In the genomic region with DNA sequence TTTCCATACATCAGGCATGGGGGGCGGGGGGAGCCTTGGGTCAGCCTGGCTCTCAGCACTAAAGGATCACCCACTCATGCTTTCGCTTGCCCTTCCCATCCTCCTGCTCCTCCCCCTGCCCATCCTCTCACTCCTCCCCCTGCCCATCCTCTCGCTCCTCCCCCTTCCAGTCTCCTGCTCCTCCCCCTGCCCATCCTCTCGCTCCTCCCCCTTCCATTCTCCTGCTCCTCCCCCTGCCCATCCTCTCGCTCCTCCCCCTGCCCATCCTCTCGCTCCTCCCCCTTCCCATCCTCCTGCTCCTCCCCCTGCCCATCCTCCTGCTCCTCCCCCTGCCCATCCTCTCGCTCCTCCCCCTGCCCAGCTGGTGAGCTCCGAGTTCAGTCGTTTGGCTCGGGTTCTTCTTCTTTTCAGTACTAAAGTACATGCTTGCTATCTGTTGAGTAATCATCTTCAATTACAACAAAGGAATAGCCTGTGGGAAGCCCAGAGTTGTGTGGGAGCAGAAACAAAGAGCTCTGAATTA, we compare ENCODE assay signal across 7 mouse cellular contexts. TPM values are rescaled to one million over a fixed set of nuclear protein-coding genes. Genes with fewer than 3 reads are reported as not detected.
DNase-seq lines count a peak whose midpoint lies in the region; ATAC-seq and TF ChIP-seq lines count a peak whose summit lies in the region.

No protein-coding gene starts in this region.

- H3K36me3 ChIP-seq in hindbrain, embryonic 14.5 days (replicated peaks; ENCODE audit: control insufficient read depth, insufficient read depth), result no peaks in the 10 kb centered on the region
- H3K36me3 ChIP-seq in limb, embryonic 11.5 days (ENCODE audit: control insufficient read depth, insufficient read depth, low read length), result no peaks in the 10 kb centered on the region
- no peaks in the 10 kb centered on the region for H3K36me3 ChIP-seq in midbrain, embryonic 11.5 days (ENCODE audit: control insufficient read depth, insufficient read depth, low read length)

- H3K4me3 ChIP-seq in gastrocnemius, adult 2 months, result peak overlapping the region; percentile 63
- H3K4me3 ChIP-seq in hindbrain, embryonic 14.5 days (replicated peaks; ENCODE audit: low read length), result no peak overlapping the region
- no peak overlapping the region for H3K4me3 ChIP-seq in limb, embryonic 11.5 days (ENCODE audit: low read depth, low read length)
- H3K4me3 ChIP-seq in midbrain, embryonic 11.5 days (ENCODE audit: low read depth, low read length), result no peak overlapping the region

- peak overlapping the region; percentile 36 for H3K4me2 ChIP-seq in hindbrain, embryonic 14.5 days (replicated peaks)
- peak overlapping the region; percentile 17; the same call in 1 of the 2 replicates for H3K4me2 ChIP-seq in limb, embryonic 11.5 days (ENCODE audit: low read depth, severe bottlenecking)
- H3K4me2 ChIP-seq in midbrain, embryonic 11.5 days, result peak overlapping the region; percentile 37

- 0 out of 2 replicates have a peak, but pooled peaks cover 3% of the 10 kb centered on the region for H3K4me1 ChIP-seq in hindbrain, embryonic 14.5 days (replicated peaks; ENCODE audit: control insufficient read depth, insufficient read depth, low read length)
- H3K4me1 ChIP-seq in limb, embryonic 11.5 days (ENCODE audit: control insufficient read depth, insufficient read depth, low read length), result no peaks in the 10 kb centered on the region
- H3K4me1 ChIP-seq in midbrain, embryonic 11.5 days (ENCODE audit: control insufficient read depth, insufficient read depth, low read length), result peaks cover 4% of the 10 kb centered on the region; the same call in 1 of the 2 replicates

- peak; percentile 42 for ATAC-seq in Patski
- ATAC-seq in hindbrain, embryonic 14.5 days (ENCODE audit: low FRiP score), result no peak
- ATAC-seq in limb, embryonic 11.5 days (ENCODE audit: insufficient number of reproducible peaks, low FRiP score, low TSS enrichment, low read depth), result no peak
- ATAC-seq in midbrain, embryonic 11.5 days (ENCODE audit: low FRiP score), result peak; percentile 77

- H3K9ac ChIP-seq in hindbrain, embryonic 14.5 days, result no peak overlapping the region
- H3K9ac ChIP-seq in limb, embryonic 11.5 days (ENCODE audit: low read length), result no peak overlapping the region
- no peak overlapping the region; the same call in 1 of the 2 replicates for H3K9ac ChIP-seq in midbrain, embryonic 11.5 days (ENCODE audit: low read length)

- in situ Hi-C loops in Patski (cut with MboI; ENCODE audit: low pct_unique_long_range_greater_than_20kb), result no loop called here

- WGBS in hindbrain, embryonic 14.5 days, result 3% methylated on average over 10 of the region's 10 CpGs
- WGBS in limb, embryonic 11.5 days, result under 1% methylated on average over 8 of the region's 10 CpGs
- 2% methylated on average over 9 of the region's 10 CpGs for WGBS in midbrain, embryonic 11.5 days

- CTCF ChIA-PET in Patski (lab: Charles Lee), result no interaction called here

- no peaks in the 10 kb centered on the region for H3K27me3 ChIP-seq in Patski
- H3K27me3 ChIP-seq in hindbrain, embryonic 14.5 days (ENCODE audit: control insufficient read depth, insufficient read depth, low read length), result no peaks in the 10 kb centered on the region
- H3K27me3 ChIP-seq in limb, embryonic 11.5 days (ENCODE audit: control insufficient read depth, insufficient read depth, low read length), result no peaks in the 10 kb centered on the region
- H3K27me3 ChIP-seq in midbrain, embryonic 11.5 days (ENCODE audit: control insufficient read depth, insufficient read depth, low read length), result no peaks in the 10 kb centered on the region

- no peak for TF ChIP-seq CTCF in Patski (IDR thresholded peaks at IDR 0.05)
- TF ChIP-seq CTCF in gastrocnemius, adult 2 months (IDR thresholded peaks at IDR 0.05), result no peak

- intact Hi-C loops in gastrocnemius, adult 2 months (cut with DNase I), result no loop called here

- POLR2A ChIA-PET in Patski (lab: Charles Lee), result no interaction called here

- DNase-seq in Patski (ENCODE audit: low read depth, low spot score), result peak; percentile 64
- peak; percentile 49 for DNase-seq in c-Kit-positive CD71-positive TER-119-negative erythroid progenitor cells, embryonic 14.5 days (ENCODE audit: low read depth)
- peak; percentile 89 for DNase-seq in gastrocnemius, adult 2 months
- peak; percentile 37 for DNase-seq in hindbrain, embryonic 14.5 days (ENCODE audit: low spot score)
- DNase-seq in limb, embryonic 11.5 days (ENCODE audit: low spot score), result peak; percentile 55
- DNase-seq in midbrain, embryonic 11.5 days (ENCODE audit: low spot score, missing footprints), result peak; percentile 94
- DNase-seq in spleen, adult 18-20 months, result peak; percentile 61 to 68

- H3K9me3 ChIP-seq in hindbrain, embryonic 14.5 days (ENCODE audit: control insufficient read depth, low read length), result no peaks in the 10 kb centered on the region
- no peaks in the 10 kb centered on the region for H3K9me3 ChIP-seq in limb, embryonic 11.5 days (ENCODE audit: control insufficient read depth, low read length)
- no peaks in the 10 kb centered on the region for H3K9me3 ChIP-seq in midbrain, embryonic 11.5 days (ENCODE audit: control insufficient read depth, low read length)

- H3K27ac ChIP-seq in gastrocnemius, adult 2 months, result peak overlapping the region; percentile 81
- H3K27ac ChIP-seq in hindbrain, embryonic 14.5 days, result no peak overlapping the region
- no peak overlapping the region for H3K27ac ChIP-seq in limb, embryonic 11.5 days (replicated peaks; ENCODE audit: low read depth, low read length)
- no peak overlapping the region for H3K27ac ChIP-seq in midbrain, embryonic 11.5 days (ENCODE audit: low read depth, low read length)

RNA-seq across cellular contexts. Expression of gene Mcrs1, which starts 8.0 kb away (rescaled TPM):
- 69.7 TPM for polyA plus RNA-seq in Patski (2021)
- total RNA-seq in gastrocnemius, adult 2 months (2021), result 10 to 100 TPM; 25.6 to 33.7 TPM
- polyA plus RNA-seq in hindbrain, embryonic 14.5 days (2014; fragmentation: Nextera tagmentation; extraction: Ambion mirVana), result 200 and 205 TPM in 2 replicates
- 165 and 168 TPM in 2 replicates for polyA plus RNA-seq in limb, embryonic 11.5 days (2014; fragmentation: Nextera tagmentation; extraction: Ambion mirVana)
- 189 and 193 TPM in 2 replicates for polyA plus RNA-seq in midbrain, embryonic 11.5 days (2014; fragmentation: Nextera tagmentation; extraction: Ambion mirVana)

RNA-seq across cellular contexts. Expression of gene Prpf40b, which starts 35.1 kb away (rescaled TPM):
- 101 TPM for polyA plus RNA-seq in Patski (2021)
- 10 to 100 TPM; 24.8 to 27.0 TPM for total RNA-seq in gastrocnemius, adult 2 months (2021)
- polyA plus RNA-seq in hindbrain, embryonic 14.5 days (2014; fragmentation: Nextera tagmentation; extraction: Ambion mirVana), result 84.7 and 89.6 TPM in 2 replicates
- polyA plus RNA-seq in limb, embryonic 11.5 days (2014; fragmentation: Nextera tagmentation; extraction: Ambion mirVana), result 51.9 and 57.3 TPM in 2 replicates
- polyA plus RNA-seq in midbrain, embryonic 11.5 days (2014; fragmentation: Nextera tagmentation; extraction: Ambion mirVana), result 41.5 and 41.6 TPM in 2 replicates

RNA-seq across cellular contexts. Expression of gene Kcnh3, which starts 35.1 kb away (rescaled TPM):
- 11.0 TPM for polyA plus RNA-seq in Patski (2021)
- not detected for total RNA-seq in gastrocnemius, adult 2 months (2021)
- 0.81 and 0.96 TPM in 2 replicates for polyA plus RNA-seq in hindbrain, embryonic 14.5 days (2014; fragmentation: Nextera tagmentation; extraction: Ambion mirVana)
- 0.07 TPM in 1 of 2 replicates, not detected in the other for polyA plus RNA-seq in limb, embryonic 11.5 days (2014; fragmentation: Nextera tagmentation; extraction: Ambion mirVana)
- 0.04 and 0.07 TPM in 2 replicates for polyA plus RNA-seq in midbrain, embryonic 11.5 days (2014; fragmentation: Nextera tagmentation; extraction: Ambion mirVana)

RNA-seq across cellular contexts. Expression of gene Fam186b, which starts 35.9 kb away (rescaled TPM):
- 0.67 TPM for polyA plus RNA-seq in Patski (2021)
- not detected for total RNA-seq in gastrocnemius, adult 2 months (2021)
- 0.39 and 0.81 TPM in 2 replicates for polyA plus RNA-seq in hindbrain, embryonic 14.5 days (2014; fragmentation: Nextera tagmentation; extraction: Ambion mirVana)
- polyA plus RNA-seq in limb, embryonic 11.5 days (2014; fragmentation: Nextera tagmentation; extraction: Ambion mirVana), result not detected in 2 replicates
- polyA plus RNA-seq in midbrain, embryonic 11.5 days (2014; fragmentation: Nextera tagmentation; extraction: Ambion mirVana), result 0.19 TPM in 1 of 2 replicates, not detected in the other

Comparison
In these comparisons a context has a peak if more than half of its experiments do, and no peak if none do; other contexts are left out.
1. ATAC-seq: peak in Patski (single experiment) and midbrain, embryonic 11.5 days (single experiment); none in hindbrain, embryonic 14.5 days (single experiment) and limb, embryonic 11.5 days (single experiment).
2. DNase-seq: peak in every context shown above with its lines; median percentile 94 in midbrain, embryonic 11.5 days; 89 in gastrocnemius, adult 2 months; 64 in spleen, adult 18-20 months; 64 in Patski; 55 in limb, embryonic 11.5 days; 49 in c-Kit-positive CD71-positive TER-119-negative erythroid progenitor cells, embryonic 14.5 days; 37 in hindbrain, embryonic 14.5 days.
3. Peak in every context shown above with its lines, with median percentiles within 50 percentile points of each other: H3K4me2 ChIP-seq.